Mouse (Mus musculus) cerebellum, adult 2 months (tissue): Measurements from ENCODE around the gene Gm21883. TPM values are rescaled to one million over a fixed set of nuclear protein-coding genes. Genes with fewer than 3 reads are reported as not detected.
"Not testable (repeated sequence)": the region's sequence is repeated elsewhere in the genome, so short reads cannot be mapped to it uniquely, and the experiment has no call there.

ENCODE experiments used
- DNase-seq, 2 experiments: peaks; one replicate each; pipeline ENCODE4 v3.0.0; 2021
- H3K27ac ChIP-seq: fragments of 200-500 bp; 2 replicates; pipeline ENCODE4 v1.5.1; 2012; ENCODE audit warnings: low read length, control low read depth, inconsistent platforms; ENCODE audit not compliant: insufficient read depth
- H3K27me3 ChIP-seq: fragments of 200-500 bp; 2 replicates; pipeline ENCODE4 v1.6.1; 2012; ENCODE audit warnings: inconsistent platforms, mild to moderate bottlenecking, low read length, moderate library complexity; ENCODE audit not compliant: control insufficient read depth, insufficient read depth
- H3K4me1 ChIP-seq: fragments of 200-500 bp; 2 replicates; pipeline ENCODE4 v1.6.1; 2011; ENCODE audit warnings: low read length; ENCODE audit not compliant: control insufficient read depth, insufficient read depth
- H3K4me3 ChIP-seq: fragments of 200-500 bp; replicated peaks from 2 replicates; pipeline ENCODE3; 2011; ENCODE audit warnings: mild to moderate bottlenecking, low read depth, low read length, control low read depth; ENCODE audit not compliant: insufficient read depth
- WGBS: fragments of 180-500 bp; shearing (Covaris S2); methylation state at CpG from one replicate; pipeline ENCODE4 v1.1.7; 2018; 5-methylcytosine and 5-hydroxymethylcytosine counted together
- polyA plus RNA-seq: library from polyadenylated mRNA; depleted of rRNA; stranded (reverse); fragments of >200 nt; gene quantifications from 2 replicates; pipeline ENCODE4 v1.2.3, GENCODE M21; 2012; rRNA removed

Gene Gm21883
- polyA plus RNA-seq = not detected in 2 replicates

- not testable (repeated sequence) for H3K4me3 ChIP-seq, H3K27ac ChIP-seq, DNase-seq, H3K27me3 ChIP-seq, H3K4me1 ChIP-seq
- no CpG with 5 or more reads among the region's 1 CpGs for WGBS
Measured at GRCm38 (mm10) chrX:31574183-31574582, at the start of gene Gm21883. TSS of gene Gm21883 (minus strand) at chrX:31574283.

- H3K27me3 ChIP-seq = not testable (repeated sequence)
- WGBS = 86% methylated on average over 2 of the region's 2 CpGs
Measured at GRCm38 (mm10) chrX:31618820-31619219, 44.7 kb upstream of the Gm21883 start, which contains the start of gene Spin2e. TSS of gene Spin2e (minus strand) at chrX:31618920.

More at GRCm38 (mm10) chrX:31618820-31619219, 44.7 kb upstream of the Gm21883 start, which contains the start of gene Spin2e:
- H3K27ac ChIP-seq, H3K4me1 ChIP-seq, H3K4me3 ChIP-seq, DNase-seq: not testable (repeated sequence)

Other genes with a start within 250 kb of the Gm21883 start
- gene Btbd35f26, start 237.8 kb downstream of the Gm21883 start, polyA plus RNA-seq = not detected in 2 replicates
- gene Btbd35f19, start 190.4 kb downstream of the Gm21883 start, polyA plus RNA-seq = not detected in 2 replicates
- not detected in 2 replicates for gene Spin2e, start 44.6 kb upstream of the Gm21883 start, polyA plus RNA-seq
- not detected in 2 replicates for gene Btbd35f25, start 142.9 kb upstream of the Gm21883 start, polyA plus RNA-seq